In the genomic region with DNA sequence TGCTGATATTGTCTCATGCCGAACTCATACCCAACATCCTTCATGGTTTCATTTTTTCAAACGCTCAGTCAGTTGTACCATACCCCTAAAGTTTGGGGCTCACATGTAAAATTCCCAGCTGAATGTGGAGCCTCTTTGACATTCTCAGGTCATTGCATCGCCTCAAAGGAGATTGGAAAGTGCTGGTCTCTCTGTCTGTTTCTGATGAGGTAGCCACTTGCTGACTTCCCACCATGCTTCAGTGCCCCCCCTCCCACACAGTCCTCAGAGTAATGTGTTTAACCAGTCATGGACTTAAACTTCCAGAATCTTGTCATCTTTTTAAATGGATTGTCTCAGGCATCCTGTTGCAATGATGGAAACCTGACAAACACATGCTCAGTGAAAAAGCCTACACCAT, we compare ENCODE assay signal across 17 mouse cellular contexts.
DNase-seq lines count a peak whose midpoint lies in the region; ATAC-seq and TF ChIP-seq lines count a peak whose summit lies in the region.
"Had no signal": no experiment of that assay in that cellular context is flagged by ENCODE, and none has a peak within 500 bp of the region (broad histone marks: within the 10 kb centered on the region; RNA-seq: fewer than 3 reads in every experiment).

No protein-coding gene starts in this region.

- no peaks in the 10 kb centered on the region for H3K9me3 ChIP-seq in forebrain, embryonic 13.5 days (replicated peaks)
- no peaks in the 10 kb centered on the region for H3K9me3 ChIP-seq in forebrain, embryonic 14.5 days (replicated peaks; ENCODE audit: control insufficient read depth, low read length)
- no peaks in the 10 kb centered on the region for H3K9me3 ChIP-seq in kidney, embryonic 15.5 days (replicated peaks)
- H3K9me3 ChIP-seq in neural tube, embryonic 13.5 days, result no peaks in the 10 kb centered on the region
- no peaks in the 10 kb centered on the region for H3K9me3 ChIP-seq in neural tube, embryonic 15.5 days (replicated peaks)
- H3K9me3 ChIP-seq in forebrain, postnatal 0 days (ENCODE audit: low read length), result no peaks in the 10 kb centered on the region
- H3K9me3 ChIP-seq: embryonic facial prominence, embryonic 10.5 days; heart, embryonic 12.5 days; hindbrain, embryonic 12.5 days had no signal

- 87% methylated on average over 3 of the region's 3 CpGs for WGBS in forebrain, embryonic 13.5 days
- WGBS in forebrain, embryonic 14.5 days, result 84% methylated on average over 3 of the region's 3 CpGs
- WGBS in kidney, embryonic 15.5 days, result 72% methylated on average over 3 of the region's 3 CpGs
- 81% methylated on average over 3 of the region's 3 CpGs for WGBS in neural tube, embryonic 13.5 days
- 84% methylated on average over 3 of the region's 3 CpGs for WGBS in neural tube, embryonic 15.5 days
- 87% methylated on average over 3 of the region's 3 CpGs for WGBS in forebrain, postnatal 0 days

- H3K9ac ChIP-seq in forebrain, embryonic 13.5 days, result no peak overlapping the region
- H3K9ac ChIP-seq in forebrain, embryonic 14.5 days (ENCODE audit: low read length), result no peak overlapping the region
- no peak overlapping the region for H3K9ac ChIP-seq in kidney, embryonic 15.5 days
- no peak overlapping the region for H3K9ac ChIP-seq in neural tube, embryonic 13.5 days
- no peak overlapping the region for H3K9ac ChIP-seq in neural tube, embryonic 15.5 days (replicated peaks)
- no peak overlapping the region for H3K9ac ChIP-seq in forebrain, postnatal 0 days
- H3K9ac ChIP-seq: heart, embryonic 12.5 days; hindbrain, embryonic 12.5 days had no signal

- TF ChIP-seq CTCF in forebrain, postnatal 0 days (IDR thresholded peaks at IDR 0.05; ENCODE audit: low read depth), result no peak

- H3K27me3 ChIP-seq in forebrain, embryonic 13.5 days, result no peaks in the 10 kb centered on the region
- no peaks in the 10 kb centered on the region for H3K27me3 ChIP-seq in forebrain, embryonic 14.5 days (replicated peaks; ENCODE audit: control insufficient read depth, insufficient read depth, low read length)
- no peaks in the 10 kb centered on the region for H3K27me3 ChIP-seq in kidney, embryonic 15.5 days
- no peaks in the 10 kb centered on the region for H3K27me3 ChIP-seq in neural tube, embryonic 13.5 days
- H3K27me3 ChIP-seq in neural tube, embryonic 15.5 days (replicated peaks), result no peaks in the 10 kb centered on the region
- H3K27me3 ChIP-seq in forebrain, postnatal 0 days (ENCODE audit: insufficient read depth, low read length), result no peaks in the 10 kb centered on the region
- H3K27me3 ChIP-seq: CH12.LX; heart, embryonic 12.5 days; hindbrain, embryonic 12.5 days; Patski had no signal

- no peak overlapping the region for H3K4me2 ChIP-seq in forebrain, embryonic 13.5 days
- H3K4me2 ChIP-seq in forebrain, embryonic 14.5 days (ENCODE audit: low read length), result no peak overlapping the region
- no peak overlapping the region for H3K4me2 ChIP-seq in kidney, embryonic 15.5 days
- no peak overlapping the region for H3K4me2 ChIP-seq in neural tube, embryonic 13.5 days
- H3K4me2 ChIP-seq in neural tube, embryonic 15.5 days, result no peak overlapping the region
- no peak overlapping the region for H3K4me2 ChIP-seq in forebrain, postnatal 0 days (ENCODE audit: low read depth)
- H3K4me2 ChIP-seq: heart, embryonic 12.5 days; hindbrain, embryonic 12.5 days had no signal

- H3K4me1 ChIP-seq in forebrain, embryonic 13.5 days, result peaks cover 9% of the 10 kb centered on the region; the same call in 1 of the 2 replicates
- H3K4me1 ChIP-seq in forebrain, embryonic 14.5 days (ENCODE audit: control insufficient read depth, insufficient read depth, low read length), result no peaks in the 10 kb centered on the region; the same call in 1 of the 2 replicates
- H3K4me1 ChIP-seq in kidney, embryonic 15.5 days, result peaks cover 6% of the 10 kb centered on the region; the same call in 1 of the 2 replicates
- H3K4me1 ChIP-seq in neural tube, embryonic 13.5 days (replicated peaks), result peaks cover 9% of the 10 kb centered on the region
- peaks cover 7% of the 10 kb centered on the region; the same call in 1 of the 2 replicates for H3K4me1 ChIP-seq in neural tube, embryonic 15.5 days
- H3K4me1 ChIP-seq in forebrain, postnatal 0 days (ENCODE audit: insufficient read depth), result 0 out of 2 replicates have a peak, but pooled peaks cover 4% of the 10 kb centered on the region

- H3K4me3 ChIP-seq in forebrain, embryonic 13.5 days, result no peak overlapping the region
- H3K4me3 ChIP-seq in forebrain, embryonic 14.5 days (ENCODE audit: low read depth, low read length), result no peak overlapping the region
- H3K4me3 ChIP-seq in kidney, embryonic 15.5 days (replicated peaks), result no peak overlapping the region
- H3K4me3 ChIP-seq in neural tube, embryonic 13.5 days, result no peak overlapping the region
- no peak overlapping the region for H3K4me3 ChIP-seq in neural tube, embryonic 15.5 days (replicated peaks)
- H3K4me3 ChIP-seq in forebrain, postnatal 0 days (ENCODE audit: low read depth, low read length), result no peak overlapping the region
- H3K4me3 ChIP-seq: embryonic facial prominence, embryonic 10.5 days; heart, embryonic 12.5 days; hindbrain, embryonic 12.5 days had no signal

- no peaks in the 10 kb centered on the region for H3K36me3 ChIP-seq in forebrain, embryonic 13.5 days (ENCODE audit: poor library complexity, severe bottlenecking)
- no peaks in the 10 kb centered on the region for H3K36me3 ChIP-seq in forebrain, embryonic 14.5 days (ENCODE audit: control insufficient read depth, insufficient read depth, low read length)
- no peaks in the 10 kb centered on the region for H3K36me3 ChIP-seq in kidney, embryonic 15.5 days
- no peaks in the 10 kb centered on the region for H3K36me3 ChIP-seq in neural tube, embryonic 13.5 days
- H3K36me3 ChIP-seq in neural tube, embryonic 15.5 days, result no peaks in the 10 kb centered on the region
- no peaks in the 10 kb centered on the region for H3K36me3 ChIP-seq in forebrain, postnatal 0 days (ENCODE audit: insufficient read depth)
- H3K36me3 ChIP-seq: embryonic facial prominence, embryonic 10.5 days; heart, embryonic 12.5 days; hindbrain, embryonic 12.5 days had no signal

- DNase-seq in forebrain, embryonic 14.5 days (ENCODE audit: low spot score), result no peak
- no peak for DNase-seq in kidney, postnatal 10 days
- DNase-seq in forebrain, postnatal 0 days, result no peak
- DNase-seq: adrenal gland, postnatal 25 days; cerebellum, adult 2 months; gastrocnemius, postnatal 14 days; heart, postnatal 36 days had no signal

- peak; percentile 33; the same call in 1 of the 2 replicates for ATAC-seq in forebrain, embryonic 13.5 days
- no peak for ATAC-seq in forebrain, embryonic 14.5 days
- 0 out of 2 replicates have a peak, but pooled peaks have one; percentile 64 for ATAC-seq in kidney, embryonic 15.5 days (replicated peaks; ENCODE audit: low FRiP score)
- ATAC-seq in neural tube, embryonic 13.5 days (ENCODE audit: low read depth), result no peak
- no peak for ATAC-seq in neural tube, embryonic 15.5 days (ENCODE audit: low FRiP score)
- peak; percentile 14; the same call in 1 of the 2 replicates for ATAC-seq in forebrain, postnatal 0 days
- ATAC-seq: activated CD4-positive, CD25-positive, alpha-beta regulatory T cell, adult 4 months had no signal

- H3K27ac ChIP-seq in forebrain, embryonic 13.5 days, result no peak overlapping the region
- no peak overlapping the region for H3K27ac ChIP-seq in forebrain, embryonic 14.5 days (ENCODE audit: low read depth, low read length)
- H3K27ac ChIP-seq in kidney, embryonic 15.5 days, result no peak overlapping the region
- H3K27ac ChIP-seq in neural tube, embryonic 13.5 days (replicated peaks), result 0 out of 2 replicates have a peak overlapping the region, but pooled peaks have one; percentile 55
- no peak overlapping the region for H3K27ac ChIP-seq in neural tube, embryonic 15.5 days (replicated peaks)
- no peak overlapping the region for H3K27ac ChIP-seq in forebrain, postnatal 0 days (ENCODE audit: low read depth, low read length)

Comparison
In these comparisons a context has a peak if more than half of its experiments do, and no peak if none do; other contexts are left out.
1. ATAC-seq: peak in forebrain, embryonic 13.5 days (single experiment), kidney, embryonic 15.5 days (single experiment) and forebrain, postnatal 0 days (single experiment); none in forebrain, embryonic 14.5 days (single experiment), neural tube, embryonic 13.5 days (single experiment) and neural tube, embryonic 15.5 days (single experiment).